Mouse (Mus musculus) frontal cortex, postnatal 10 days (tissue): Measurements from ENCODE around the gene Zswim7.
"Not testable (repeated sequence)": the region's sequence is repeated elsewhere in the genome, so short reads cannot be mapped to it uniquely, and the experiment has no call there.

Experiments
- DNase-seq, 2 experiments: peaks; one replicate each; pipeline ENCODE4 v3.0.0; 2022; ENCODE audit warnings: low spot score in 2 of 2, mixed read lengths in 1 of 2

Gene Zswim7

DNA sequence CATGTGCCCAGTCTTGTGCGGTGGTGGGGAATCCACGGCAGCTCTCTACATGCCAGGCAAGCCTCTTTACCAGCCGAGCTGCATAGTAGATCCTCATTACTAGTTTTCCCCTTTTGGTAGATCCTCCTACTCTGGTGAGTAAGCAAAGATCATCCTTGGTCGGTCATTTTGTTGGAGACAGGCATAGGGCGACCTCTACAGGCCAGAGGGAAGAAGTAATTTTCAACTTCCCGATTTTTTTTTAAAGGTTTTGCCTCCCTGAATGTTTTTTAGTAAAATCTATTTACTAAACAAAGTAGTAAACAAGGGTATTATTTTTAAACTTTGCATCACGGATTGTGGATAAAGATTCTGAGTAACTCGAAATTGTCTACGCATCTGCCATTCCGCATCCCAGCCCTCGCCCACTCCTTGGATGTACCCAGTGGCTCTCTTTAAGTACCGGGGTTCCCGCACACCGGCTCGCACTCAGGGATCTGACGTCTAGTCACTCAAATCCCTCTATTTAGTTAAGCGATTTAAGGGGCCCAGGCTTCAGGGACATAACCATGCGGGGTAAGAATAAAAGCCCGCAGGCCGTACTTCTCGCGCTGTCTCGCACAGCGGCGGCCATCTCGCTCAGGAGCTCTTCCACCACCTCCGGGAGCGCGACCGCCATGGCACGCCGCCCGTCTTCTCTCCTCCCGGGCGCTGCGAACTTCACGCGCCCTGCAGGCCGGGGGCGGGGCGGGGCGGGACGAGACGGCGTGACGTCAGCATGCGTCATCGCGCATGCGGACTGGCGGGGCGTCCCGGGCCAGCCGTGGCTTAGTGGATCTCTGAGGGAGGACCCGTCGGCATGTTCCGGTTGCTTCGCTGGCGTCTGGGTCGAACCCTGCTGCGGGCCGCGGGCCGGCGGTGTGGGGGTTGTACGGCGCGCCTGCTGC, at the start of gene Zswim7, which contains the start of gene Ttc19:
Gene Zswim7 (minus strand): TSS at position 701 of the 926 bp plus-strand sequence.
Gene Ttc19 (plus strand): TSS at position 799 of the 926 bp plus-strand sequence.
- DNase-seq = peak; percentile 87 to 91

- DNase-seq = no peak
Measured at GRCm38 (mm10) chr11:62323659-62324058, 42.5 kb upstream of the Zswim7 start.

DNA sequence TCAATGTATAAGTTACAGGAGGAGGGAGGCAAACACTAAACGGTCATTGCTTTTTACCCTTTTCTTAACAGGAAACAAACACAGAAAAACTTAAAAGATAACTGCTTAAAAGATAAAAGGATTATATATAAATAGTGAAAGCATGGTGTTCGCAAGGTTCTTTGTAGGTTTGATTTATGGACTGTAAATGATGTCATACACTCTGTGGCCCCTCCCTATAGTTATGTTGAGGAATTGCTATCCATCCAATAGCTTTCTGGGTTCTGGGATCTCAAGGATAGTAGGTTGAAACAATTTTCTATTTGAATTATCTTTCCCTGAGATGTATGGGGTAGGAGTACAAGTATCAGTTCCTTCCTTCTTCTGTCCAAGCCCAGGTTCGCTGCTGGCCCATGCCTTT, 38.9 kb upstream of the Zswim7 start:
- no peak for DNase-seq

GRCm38 (mm10) chr11:62317746-62318145, 36.6 kb upstream of the Zswim7 start:
- DNase-seq = peak in 1 of 2 experiments; percentile 59

GRCm38 (mm10) chr11:62314984-62315383, 33.8 kb upstream of the Zswim7 start:
- no peak for DNase-seq

DNA sequence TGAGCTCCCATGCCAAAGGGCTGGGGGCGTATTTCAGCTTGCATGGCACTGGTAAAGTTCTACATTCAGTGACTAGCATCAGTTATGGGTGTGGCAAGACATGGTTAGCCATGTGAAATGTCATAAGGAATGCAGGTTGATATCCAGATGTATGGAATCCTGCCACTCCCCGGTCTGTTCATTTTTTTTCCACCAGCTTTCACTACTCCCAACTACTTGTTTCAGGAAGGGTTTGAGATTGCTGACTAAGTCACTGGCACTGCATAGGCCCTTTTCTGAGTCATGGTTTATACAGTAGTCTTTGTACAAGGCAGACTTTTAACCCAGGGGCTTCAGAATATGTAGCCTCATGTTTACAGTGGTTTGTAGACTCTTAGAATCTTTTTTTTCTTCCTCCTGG, 28.1 kb upstream of the Zswim7 start:
- DNase-seq = no peak

DNA sequence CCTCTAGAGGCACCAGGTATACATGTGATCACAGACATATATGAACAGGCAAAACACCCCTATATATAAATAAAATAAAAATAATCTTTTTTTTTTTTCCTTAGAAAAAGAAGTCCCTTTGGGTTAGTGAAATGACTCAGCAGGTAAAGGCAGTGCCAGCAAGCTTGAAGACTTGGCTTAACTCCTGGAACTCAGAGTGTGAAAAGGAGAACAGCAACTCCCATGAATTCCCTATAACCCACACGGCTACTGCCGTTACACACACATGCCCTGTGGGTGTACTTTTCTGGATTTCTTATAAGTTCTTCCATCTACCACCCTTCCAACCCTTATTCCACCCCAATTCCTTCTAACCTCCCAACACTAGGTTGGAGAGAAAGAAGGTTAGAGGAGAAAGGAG, 24.7 kb upstream of the Zswim7 start:
- DNase-seq = no peak

- no peak for DNase-seq
Measured at GRCm38 (mm10) chr11:62298883-62299282, 17.7 kb upstream of the Zswim7 start.

GRCm38 (mm10) chr11:62294121-62294520, 12.9 kb upstream of the Zswim7 start:
- DNase-seq = no peak

- DNase-seq = no peak
Measured at GRCm38 (mm10) chr11:62287700-62288099, 6.5 kb upstream of the Zswim7 start.

GRCm38 (mm10) chr11:62285020-62285419, 3.8 kb upstream of the Zswim7 start:
- no peak for DNase-seq

DNA sequence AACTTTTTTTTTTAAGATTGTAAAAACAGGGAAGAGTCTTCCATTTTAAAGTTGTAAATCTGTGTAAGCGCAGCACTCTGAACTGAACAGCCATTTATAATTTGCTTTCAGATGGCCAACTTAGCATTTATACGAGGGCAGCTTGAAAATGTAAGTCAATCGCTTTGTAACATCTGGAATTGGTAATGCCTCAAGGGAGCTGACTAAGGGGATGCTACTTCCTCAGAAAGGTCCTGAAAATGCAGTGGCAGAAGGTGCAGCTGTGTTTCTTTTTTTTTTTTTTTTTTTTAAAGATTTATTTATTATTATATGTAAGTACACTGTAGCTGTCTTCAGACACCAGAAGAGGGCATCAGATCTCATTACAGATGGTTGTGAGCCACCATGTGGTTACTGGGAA, 2.8 kb upstream of the Zswim7 start:
- DNase-seq = not testable (repeated sequence)

DNA sequence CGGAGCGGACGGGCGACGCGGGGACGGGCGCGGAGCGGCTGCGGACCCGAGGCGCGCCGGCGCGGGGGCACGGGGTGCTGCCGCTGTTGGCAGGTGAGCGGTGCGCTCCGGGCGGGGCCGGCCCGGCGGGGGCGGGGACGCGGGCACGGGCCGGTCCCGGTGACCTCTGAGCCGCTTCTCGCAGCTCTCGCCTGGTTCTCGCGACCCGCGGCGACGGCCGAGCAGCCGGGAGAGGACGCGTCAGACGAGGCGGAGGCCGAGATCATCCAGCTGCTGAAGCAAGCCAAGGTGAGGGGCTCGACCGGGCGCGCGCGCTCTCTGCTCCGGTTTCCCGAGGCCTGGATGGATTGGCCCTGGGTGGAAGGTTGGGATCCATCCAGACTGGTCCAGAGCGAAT, 424 bp upstream of the Zswim7 start:
- DNase-seq = peak in 1 of 2 experiments; percentile 36

- DNase-seq = peak; percentile 40 to 65
Measured at GRCm38 (mm10) chr11:62278027-62278426, 3.1 kb downstream of the Zswim7 start.

DNA sequence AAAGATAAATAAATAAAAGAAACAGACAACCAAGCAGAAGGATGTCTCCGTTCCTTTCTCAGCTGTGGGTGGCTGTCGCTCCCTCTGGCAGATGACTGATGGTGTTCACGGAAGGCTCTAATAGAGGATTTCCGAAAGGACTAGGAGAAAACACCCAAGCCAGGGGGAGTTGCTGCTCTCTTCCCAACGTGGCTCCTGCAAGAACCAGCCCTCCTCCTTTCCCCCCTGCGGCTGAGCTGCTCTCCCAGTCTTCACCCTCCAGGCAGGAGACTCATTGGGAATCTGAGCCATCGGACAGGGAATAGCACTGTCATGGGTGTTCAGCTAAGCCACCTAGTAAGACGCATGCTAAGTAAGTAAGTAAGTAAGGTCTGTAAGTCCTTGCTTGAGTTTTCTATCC, 4.1 kb downstream of the Zswim7 start:
- no peak for DNase-seq

DNA sequence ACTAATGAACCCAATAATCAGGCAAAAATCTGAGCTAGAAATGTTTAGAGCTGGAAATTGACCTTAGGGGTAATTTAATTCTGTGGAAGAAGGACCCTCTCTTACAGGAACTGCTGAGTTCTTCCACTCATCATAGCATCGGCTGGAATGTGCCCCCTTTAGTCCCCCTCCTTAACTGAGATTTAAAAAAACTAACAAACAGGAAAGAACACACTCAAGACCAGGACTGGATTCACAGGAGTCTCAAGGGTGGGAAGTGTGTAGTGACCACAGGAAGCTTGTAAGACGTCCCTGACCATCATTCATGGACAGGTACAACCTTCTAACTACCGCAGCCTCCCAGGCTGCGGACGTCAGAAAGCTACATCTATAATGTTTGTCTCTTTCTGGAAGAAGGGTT, 10.3 kb downstream of the Zswim7 start:
- DNase-seq = no peak

- no peak for DNase-seq
Measured at GRCm38 (mm10) chr11:62269097-62269496, 12.1 kb downstream of the Zswim7 start.

DNA sequence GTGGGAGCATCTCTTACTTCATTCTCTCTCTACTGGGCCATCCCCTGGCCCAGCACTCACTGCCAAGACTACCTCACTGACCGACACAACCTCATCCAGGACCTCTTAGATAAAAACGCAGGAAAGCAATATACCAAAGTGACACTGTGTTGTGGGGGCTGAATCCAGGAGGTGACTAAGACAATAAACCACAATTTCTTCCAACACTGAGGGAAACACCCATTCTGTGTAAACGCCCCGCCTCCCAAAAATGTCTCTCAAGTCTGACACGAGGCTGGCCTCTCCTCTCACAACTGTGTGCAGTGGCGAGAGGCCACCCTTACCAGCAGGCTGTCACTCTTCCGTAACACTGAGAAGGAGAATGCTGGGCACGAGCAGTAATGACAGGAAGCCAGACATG, 12.8 kb downstream of the Zswim7 start:
- DNase-seq = no peak

DNA sequence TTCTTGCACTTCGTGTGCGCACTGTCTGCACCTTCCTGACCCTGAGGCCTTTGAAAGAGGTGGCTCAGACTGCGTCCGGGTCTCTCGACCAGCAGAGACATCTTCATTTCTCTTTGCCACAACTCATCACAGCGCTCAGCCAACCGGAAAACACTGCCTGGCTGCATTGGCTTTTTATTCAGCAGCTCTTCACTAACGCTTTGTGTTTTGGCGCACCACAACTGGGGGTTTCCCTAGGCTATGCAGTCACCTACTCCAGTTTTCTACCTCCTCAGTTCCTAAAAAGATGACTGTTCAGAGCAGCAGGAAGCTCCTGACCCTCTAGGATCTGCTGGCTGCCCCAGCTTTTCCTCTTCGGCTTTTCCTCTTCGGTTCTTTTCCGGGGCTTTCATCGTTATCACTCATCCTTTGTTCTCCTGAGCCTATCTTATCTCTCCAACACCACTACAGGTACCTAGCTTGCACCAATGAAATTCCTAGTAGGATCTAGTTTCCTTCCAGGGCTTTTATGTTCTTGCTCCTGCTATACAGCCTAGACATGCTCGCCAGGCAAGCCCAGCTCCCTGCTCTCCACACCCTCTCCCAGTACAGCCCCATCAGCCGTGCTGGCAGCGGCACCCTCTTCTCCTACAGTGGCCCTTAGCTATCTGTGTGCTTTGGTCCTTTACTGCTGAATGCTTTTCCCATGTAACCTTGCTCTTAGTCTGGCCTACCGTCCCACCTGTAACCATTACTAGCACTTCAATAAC, 14.5 kb downstream of the Zswim7 start:
- DNase-seq = no peak

DNA sequence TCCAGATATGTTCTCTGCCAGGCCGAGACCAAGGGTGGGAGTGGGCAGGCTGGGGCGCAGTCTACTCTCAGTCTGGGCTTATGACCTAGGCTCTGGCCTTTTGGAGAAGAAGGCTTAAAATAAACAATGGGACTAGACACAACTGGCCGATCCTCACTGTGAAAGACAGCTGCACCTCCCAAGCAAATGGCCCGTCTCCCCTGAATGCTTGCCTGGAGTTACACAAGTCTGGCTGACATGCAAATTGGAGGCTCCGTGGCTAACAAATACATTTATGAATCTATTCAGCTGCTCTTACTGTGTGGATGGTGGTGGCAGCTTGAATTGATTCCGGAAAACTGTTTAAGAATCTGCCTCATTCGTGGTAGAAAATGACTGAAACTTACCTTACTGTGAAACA, 15.5 kb downstream of the Zswim7 start:
- DNase-seq = no peak

GRCm38 (mm10) chr11:62264018-62264417, 17.2 kb downstream of the Zswim7 start:
- DNase-seq = no peak

- peak in 1 of 2 experiments; percentile 29 for DNase-seq
Measured at GRCm38 (mm10) chr11:62263599-62263998, 17.6 kb downstream of the Zswim7 start.

DNA sequence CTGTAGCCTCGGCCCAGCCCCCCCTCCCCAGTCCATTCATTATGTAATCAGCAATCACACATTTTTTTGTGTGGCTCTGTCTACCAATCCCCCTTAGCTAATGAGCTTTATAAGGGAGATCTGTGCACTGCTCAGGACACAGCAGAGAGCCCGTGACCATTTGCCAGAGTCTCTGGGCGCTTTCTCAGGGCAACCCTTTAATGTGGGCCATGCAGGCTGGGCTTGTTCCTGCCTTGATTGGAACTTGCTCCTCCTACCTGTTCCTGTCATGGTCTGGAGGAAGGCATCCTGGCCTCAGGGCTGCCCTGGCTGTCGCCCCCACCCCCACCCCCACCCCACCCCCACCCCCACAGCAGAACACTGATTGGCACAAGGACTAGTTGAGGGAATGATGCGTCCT, 22.0 kb downstream of the Zswim7 start:
- no peak for DNase-seq
